Mouse (Mus musculus) midbrain, embryonic 14.5 days (tissue): ENCODE measurements around the gene Fam163a. TPM values are rescaled to one million over a fixed set of nuclear protein-coding genes. Genes with fewer than 3 reads are reported as not detected.

ENCODE experiments used
- polyA plus RNA-seq: library from polyadenylated mRNA; unstranded; fragments of >200 nt; fragmentation: Nextera tagmentation; extraction: Ambion mirVana; gene quantifications from 2 replicates; pipeline ENCODE4 v1.2.1, GENCODE M21; 2014

Gene Fam163a
- polyA plus RNA-seq, 1 experiment from 2014 or later: 7.4 TPM

Other genes with a start within 250 kb of the Fam163a start
- 14.6 and 16.0 TPM in 2 replicates for gene Cep350, start 231.8 kb downstream of the Fam163a start, polyA plus RNA-seq
- gene Tor1aip2, start 169.6 kb downstream of the Fam163a start, polyA plus RNA-seq: 64.8 and 78.1 TPM in 2 replicates
- 19.0 and 21.5 TPM in 2 replicates for gene Tor1aip1, start 168.5 kb downstream of the Fam163a start, polyA plus RNA-seq
- 0.80 and 1.7 TPM in 2 replicates for gene Tdrd5, start 98.6 kb upstream of the Fam163a start, polyA plus RNA-seq
- gene Nphs2, start 105.7 kb upstream of the Fam163a start, polyA plus RNA-seq: 0.13 TPM in 1 of 2 replicates, not detected in the other
- gene Gm2000, start 161.0 kb upstream of the Fam163a start, polyA plus RNA-seq: 535 and 647 TPM in 2 replicates
- 0.09 and 0.50 TPM in 2 replicates for gene Axdnd1, start 216.1 kb upstream of the Fam163a start, polyA plus RNA-seq